Mouse (Mus musculus): ENCODE data around the gene Gm20388. TPM values are rescaled to one million over a fixed set of nuclear protein-coding genes. Genes with fewer than 3 reads are reported as not detected.

The Gm20388 gene
- polyA plus RNA-seq, 1 experiment = 18.7 TPM

GRCm38 (mm10) chr8:123330701-123331100, 3420.1 kb downstream of the Gm20388 start:
- WGBS = 87% methylated on average over 6 of the region's 6 CpGs
- TF ChIP-seq POLR2A (IDR thresholded peaks at IDR 0.05; ENCODE audit: borderline replicate concordance, insufficient read depth, low read length) (no peak), CTCF (IDR thresholded peaks at IDR 0.05; ENCODE audit: borderline replicate concordance, insufficient read depth, low read depth, low read length) (no peak)
- Histone ChIP-seq H3K27ac (ENCODE audit: insufficient read depth, low read length) (no peak overlapping the region), H3K27me3 (ENCODE audit: control insufficient read depth, insufficient read depth, low read length) (no peaks in the 10 kb centered on the region), H3K4me3 (replicated peaks; ENCODE audit: insufficient read depth, low read depth, low read length) (no peak overlapping the region), H3K4me1 (ENCODE audit: control insufficient read depth, insufficient read depth, low read length) (0 out of 2 replicates have a peak, but pooled peaks cover 6% of the 10 kb centered on the region)
- DNase-seq = no peak

GRCm38 (mm10) chr8:123331301-123331700, 3420.7 kb downstream of the Gm20388 start:
- DNase-seq = no peak
- H3K4me1 ChIP-seq (ENCODE audit: control insufficient read depth, insufficient read depth, low read length) = 0 out of 2 replicates have a peak, but pooled peaks cover 6% of the 10 kb centered on the region
- TF ChIP-seq POLR2A (IDR thresholded peaks at IDR 0.05; ENCODE audit: borderline replicate concordance, insufficient read depth, low read length) (no peak), CTCF (IDR thresholded peaks at IDR 0.05; ENCODE audit: borderline replicate concordance, insufficient read depth, low read depth, low read length) (no peak)
- no peak overlapping the region for H3K27ac ChIP-seq (ENCODE audit: insufficient read depth, low read length)
- 92% methylated on average over 2 of the region's 2 CpGs for WGBS
- no peak overlapping the region for H3K4me3 ChIP-seq (replicated peaks; ENCODE audit: insufficient read depth, low read depth, low read length)
- no peaks in the 10 kb centered on the region for H3K27me3 ChIP-seq (ENCODE audit: control insufficient read depth, insufficient read depth, low read length)

DNA sequence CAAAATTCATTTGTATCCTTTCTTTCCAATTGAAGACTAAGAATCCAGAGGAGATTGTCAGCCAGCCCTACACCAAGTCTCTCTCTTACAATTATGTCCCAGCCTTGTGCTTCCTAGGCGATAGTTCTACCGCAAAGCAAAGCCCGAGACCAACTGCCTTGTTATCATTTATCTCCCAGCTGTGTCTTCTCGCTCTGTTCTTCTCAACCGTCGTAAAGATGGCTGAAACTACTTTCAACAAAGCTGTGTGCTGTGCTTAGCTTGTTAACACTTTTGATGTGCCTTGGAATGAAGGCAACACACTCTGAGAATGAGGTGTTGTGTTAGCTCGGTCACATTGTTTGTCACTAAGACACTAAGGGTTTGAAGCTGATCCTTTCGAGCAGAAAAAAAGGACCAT, 3421.2 kb downstream of the Gm20388 start:
- 18% methylated on average over 8 of the region's 8 CpGs for WGBS
- no peak for DNase-seq
- Histone ChIP-seq H3K4me1 (ENCODE audit: control insufficient read depth, insufficient read depth, low read length) (0 out of 2 replicates have a peak, but pooled peaks cover 6% of the 10 kb centered on the region), H3K4me3 (replicated peaks; ENCODE audit: insufficient read depth, low read depth, low read length) (peak overlapping the region; percentile 69), H3K27ac (ENCODE audit: insufficient read depth, low read length) (no peak overlapping the region), H3K27me3 (ENCODE audit: control insufficient read depth, insufficient read depth, low read length) (no peaks in the 10 kb centered on the region)
- TF ChIP-seq CTCF (IDR thresholded peaks at IDR 0.05; ENCODE audit: borderline replicate concordance, insufficient read depth, low read depth, low read length) = no peak
- no peak for TF ChIP-seq POLR2A (IDR thresholded peaks at IDR 0.05; ENCODE audit: borderline replicate concordance, insufficient read depth, low read length)

DNA sequence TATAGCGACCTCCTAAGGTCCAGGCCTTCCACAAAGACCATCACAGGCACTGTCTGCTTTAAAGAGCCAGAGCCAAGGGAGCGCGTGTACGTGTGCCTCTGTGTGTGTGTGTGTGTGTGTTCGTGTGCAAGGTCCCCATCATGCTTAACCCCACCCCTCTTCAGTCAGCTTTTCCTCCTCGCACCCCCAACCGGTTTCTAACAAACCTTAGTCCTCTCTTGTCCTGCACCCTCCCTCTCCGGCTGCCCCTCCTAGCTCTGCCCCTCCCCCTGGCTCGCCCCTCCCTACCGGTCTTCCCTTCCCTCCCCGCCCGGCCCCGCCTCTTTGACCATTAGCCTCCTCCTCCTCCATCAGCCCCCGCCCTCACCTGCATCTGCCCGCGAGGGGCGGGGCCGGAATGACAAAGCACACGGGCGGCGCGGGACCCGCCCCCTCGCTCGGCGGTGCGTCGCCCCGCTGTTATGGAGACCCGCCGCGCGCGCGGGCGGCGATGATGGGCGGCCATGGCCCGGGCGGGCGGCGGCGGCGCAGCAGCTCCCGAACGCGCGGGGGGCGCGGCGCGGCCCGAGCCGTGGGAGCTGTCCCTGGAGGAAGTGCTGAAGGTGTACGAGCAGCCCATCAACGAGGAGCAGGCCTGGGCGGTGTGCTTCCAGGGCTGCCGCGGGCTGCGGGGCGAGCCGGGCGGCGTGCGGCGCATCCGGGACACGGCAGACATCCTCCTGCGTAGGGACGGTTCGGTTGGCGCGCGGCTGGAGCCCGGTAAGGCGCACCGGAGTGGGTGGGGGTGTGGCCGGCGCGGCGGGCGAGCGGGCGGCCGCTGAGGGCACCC, 3421.8 kb downstream of the Gm20388 start, which contains the start of gene Spire2:
Gene Spire2, plus strand, starts transcription at position 452 of the 829 bp plus-strand sequence.
- Histone ChIP-seq H3K27me3 (ENCODE audit: control insufficient read depth, insufficient read depth, low read length) (no peaks in the 10 kb centered on the region), H3K27ac (ENCODE audit: insufficient read depth, low read length) (0 out of 2 replicates have a peak within 1 kb of the TSS, but pooled peaks have one; percentile 29), H3K4me3 (replicated peaks; ENCODE audit: insufficient read depth, low read depth, low read length) (peak within 1 kb of the TSS; percentile 69), H3K4me1 (ENCODE audit: control insufficient read depth, insufficient read depth, low read length) (0 out of 2 replicates have a peak, but pooled peaks cover 6% of the 10 kb centered on the region)
- TF ChIP-seq POLR2A (IDR thresholded peaks at IDR 0.05; ENCODE audit: borderline replicate concordance, insufficient read depth, low read length) (no peak), CTCF (IDR thresholded peaks at IDR 0.05; ENCODE audit: borderline replicate concordance, insufficient read depth, low read depth, low read length) (no peak)
- under 1% methylated on average over 82 of the region's 85 CpGs for WGBS
- peak; percentile 80 to 85 for DNase-seq

DNA sequence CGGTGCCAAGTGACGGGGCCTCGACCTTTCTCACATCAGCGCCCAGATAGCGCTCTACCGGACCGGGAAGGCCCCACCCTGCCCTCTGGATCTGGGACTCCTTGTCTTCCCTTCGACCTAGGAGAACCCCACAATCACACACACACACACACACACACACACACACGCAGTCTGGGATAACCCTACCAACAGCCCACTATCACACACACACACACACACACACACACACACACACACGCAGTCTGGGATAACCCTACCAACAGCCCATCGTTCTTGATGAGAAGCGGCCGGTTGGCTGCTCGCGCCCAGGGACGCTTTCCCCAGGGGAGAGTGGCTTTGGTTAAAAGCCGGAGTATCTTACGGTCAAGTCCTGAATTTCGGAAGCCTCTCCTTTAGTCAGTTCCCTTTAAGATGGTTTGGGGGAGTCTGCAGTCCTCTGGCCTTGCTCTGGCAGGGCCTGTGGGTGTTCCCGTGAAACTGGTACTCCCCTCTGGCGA, 3422.5 kb downstream of the Gm20388 start:
- Histone ChIP-seq H3K27ac (ENCODE audit: insufficient read depth, low read length) (no peak overlapping the region), H3K4me3 (replicated peaks; ENCODE audit: insufficient read depth, low read depth, low read length) (peak overlapping the region; percentile 69), H3K4me1 (ENCODE audit: control insufficient read depth, insufficient read depth, low read length) (0 out of 2 replicates have a peak, but pooled peaks cover 6% of the 10 kb centered on the region), H3K27me3 (ENCODE audit: control insufficient read depth, insufficient read depth, low read length) (no peaks in the 10 kb centered on the region)
- TF ChIP-seq POLR2A (IDR thresholded peaks at IDR 0.05; ENCODE audit: borderline replicate concordance, insufficient read depth, low read length) (no peak), CTCF (IDR thresholded peaks at IDR 0.05; ENCODE audit: borderline replicate concordance, insufficient read depth, low read depth, low read length) (no peak)
- DNase-seq = no peak
- WGBS = under 1% methylated on average over 21 of the region's 21 CpGs

DNA sequence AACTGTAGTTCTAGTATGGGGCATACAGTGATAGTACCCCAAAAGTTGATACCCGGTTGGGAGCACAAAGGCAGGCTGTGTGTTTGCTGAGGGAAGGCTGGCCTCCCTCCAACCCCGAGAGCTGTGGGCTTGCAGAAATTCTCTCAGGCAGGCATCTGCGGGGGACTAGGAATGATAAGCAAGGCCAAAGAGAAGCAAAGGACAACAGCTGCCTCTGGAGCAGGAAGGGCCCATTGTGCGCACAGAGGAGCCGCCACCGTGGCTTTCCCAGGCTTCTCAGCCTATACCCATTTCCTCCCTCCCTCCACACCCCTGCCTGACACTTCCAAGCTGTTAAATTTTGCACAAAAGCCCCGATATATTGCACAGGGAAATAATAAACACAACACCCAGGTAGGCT, 3423.2 kb downstream of the Gm20388 start:
- Histone ChIP-seq H3K4me1 (ENCODE audit: control insufficient read depth, insufficient read depth, low read length) (0 out of 2 replicates have a peak, but pooled peaks cover 6% of the 10 kb centered on the region), H3K27ac (ENCODE audit: insufficient read depth, low read length) (no peak overlapping the region), H3K4me3 (replicated peaks; ENCODE audit: insufficient read depth, low read depth, low read length) (no peak overlapping the region), H3K27me3 (ENCODE audit: control insufficient read depth, insufficient read depth, low read length) (no peaks in the 10 kb centered on the region)
- no peak for DNase-seq
- TF ChIP-seq CTCF (IDR thresholded peaks at IDR 0.05; ENCODE audit: borderline replicate concordance, insufficient read depth, low read depth, low read length) (no peak), POLR2A (IDR thresholded peaks at IDR 0.05; ENCODE audit: borderline replicate concordance, insufficient read depth, low read length) (no peak)
- WGBS = 27% methylated on average over 7 of the region's 7 CpGs

DNA sequence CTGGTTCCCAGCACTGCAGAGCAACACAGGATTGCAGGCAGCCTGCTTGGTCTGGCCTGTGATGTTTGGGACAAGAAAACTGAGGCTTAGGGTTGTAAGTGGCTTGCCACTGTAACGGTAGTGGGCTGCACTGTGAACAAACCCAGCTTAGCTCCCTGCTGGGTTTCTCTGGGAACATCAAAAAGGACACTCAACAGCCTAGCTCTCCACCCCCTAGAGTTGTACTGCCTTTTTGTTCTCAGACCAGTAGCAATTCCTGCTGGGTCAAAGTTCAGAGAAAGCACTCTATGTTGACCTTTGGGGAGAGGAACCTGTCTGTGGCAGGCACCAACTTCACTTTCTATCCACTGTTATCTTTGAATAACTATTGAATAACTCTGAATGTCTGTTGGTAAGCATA, 3423.8 kb downstream of the Gm20388 start:
- 24% methylated on average over 1 of the region's 1 CpGs for WGBS
- Histone ChIP-seq H3K27ac (ENCODE audit: insufficient read depth, low read length) (no peak overlapping the region), H3K27me3 (ENCODE audit: control insufficient read depth, insufficient read depth, low read length) (no peaks in the 10 kb centered on the region; the same call in 1 of the 2 replicates), H3K4me1 (ENCODE audit: control insufficient read depth, insufficient read depth, low read length) (0 out of 2 replicates have a peak, but pooled peaks cover 6% of the 10 kb centered on the region), H3K4me3 (replicated peaks; ENCODE audit: insufficient read depth, low read depth, low read length) (no peak overlapping the region)
- no peak for DNase-seq
- TF ChIP-seq POLR2A (IDR thresholded peaks at IDR 0.05; ENCODE audit: borderline replicate concordance, insufficient read depth, low read length) (no peak), CTCF (IDR thresholded peaks at IDR 0.05; ENCODE audit: borderline replicate concordance, insufficient read depth, low read depth, low read length) (no peak)
